Mouse (Mus musculus) c-Kit-positive CD71-positive TER-119-negative erythroid progenitor cells, embryonic 14.5 days (primary cell): ENCODE results near the gene Zfp386.
"Not testable (repeated sequence)": the region's sequence is repeated elsewhere in the genome, so short reads cannot be mapped to it uniquely, and the experiment has no call there.

Experiments
- DNase-seq: peaks from one replicate; pipeline ENCODE4 v3.0.0-alpha.2; 2013; ENCODE audit warnings: low read depth

Gene Zfp386

DNA sequence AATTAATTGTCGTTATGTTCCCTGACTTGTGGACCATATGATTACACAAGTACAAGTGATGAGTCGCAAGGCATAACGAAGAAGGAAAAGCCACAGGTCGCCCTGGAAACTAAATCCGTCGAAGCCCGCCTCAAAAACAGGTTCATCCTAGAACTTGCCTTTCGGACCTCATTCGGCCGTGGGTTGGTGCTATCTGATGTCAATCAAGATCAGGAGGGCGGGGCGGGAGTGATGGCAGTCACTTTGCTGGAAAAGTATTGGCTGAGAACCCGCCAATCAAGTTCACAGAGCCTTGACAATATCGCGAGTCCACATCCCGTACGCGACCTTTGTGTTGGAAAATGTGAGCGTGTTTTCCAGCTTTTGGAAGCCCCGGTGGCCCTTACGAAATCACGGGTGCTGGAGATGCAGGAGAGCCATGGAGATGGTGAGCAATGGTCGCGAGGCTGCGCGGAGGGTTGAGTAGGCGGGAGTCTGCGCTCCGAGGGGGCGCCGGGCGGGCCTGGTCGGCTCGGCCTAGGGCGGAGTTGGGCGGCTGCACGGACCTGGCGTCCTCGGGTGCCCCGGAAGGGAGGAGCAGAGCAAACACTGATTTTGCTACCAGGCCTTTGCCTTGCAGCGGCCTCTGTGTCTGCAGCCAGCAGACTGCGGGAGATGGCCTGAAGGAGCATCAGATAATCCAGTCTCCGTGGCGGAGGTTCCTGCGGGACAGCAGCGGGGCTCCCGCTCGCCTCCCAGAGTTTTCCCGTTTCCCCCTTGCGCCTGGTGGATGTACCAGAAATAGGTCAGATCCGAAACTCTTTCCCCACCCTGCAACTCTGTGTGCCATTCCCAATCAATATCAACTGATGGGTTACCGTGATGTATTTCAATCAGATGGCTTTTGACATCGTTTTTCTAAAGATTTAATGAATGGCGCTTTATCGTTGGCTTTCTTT is at the start of gene Zfp386:
TSS of gene Zfp386 (plus strand) at position 285 of the 938 bp plus-strand sequence.
- peak; percentile 95 for DNase-seq

DNA sequence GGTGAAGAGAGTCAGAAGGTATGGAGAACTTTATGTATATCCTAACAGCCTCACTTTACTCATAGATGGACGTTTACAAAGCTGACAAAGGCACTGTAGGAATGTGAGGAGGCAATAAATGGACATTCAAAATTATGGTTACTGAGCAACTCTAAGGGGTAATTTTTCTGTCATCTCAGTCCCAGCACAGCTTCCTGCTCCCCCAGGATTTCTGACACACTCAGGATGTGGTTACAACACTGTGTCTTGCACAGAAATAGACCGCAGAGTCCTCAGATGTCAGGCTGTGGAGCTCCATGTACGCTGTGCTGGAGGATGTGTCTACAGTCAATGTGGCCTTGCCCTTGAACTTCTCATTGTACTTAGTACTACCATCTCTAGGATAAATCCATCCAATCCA is 47.7 kb upstream of the Zfp386 start:
- DNase-seq, result not testable (repeated sequence)

DNA sequence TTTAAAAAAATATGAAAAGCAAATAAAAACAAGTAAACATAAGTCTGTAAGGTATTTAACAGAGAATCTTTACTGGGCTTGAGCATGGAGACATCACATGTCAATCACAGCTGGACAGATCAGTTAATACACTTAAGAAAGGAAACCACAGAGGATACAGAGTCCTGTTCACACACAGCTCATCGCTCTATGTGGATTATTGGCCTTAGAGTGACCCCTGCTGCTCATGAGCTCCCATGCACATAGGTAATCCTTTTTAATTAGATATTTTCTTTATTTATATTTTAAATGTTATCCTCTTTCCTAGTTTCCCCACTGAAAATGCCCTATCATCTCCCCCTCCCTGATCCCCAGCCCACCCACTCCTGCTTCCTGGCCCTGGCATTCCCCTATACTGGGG is 44.6 kb upstream of the Zfp386 start:
- not testable (repeated sequence) for DNase-seq

DNA sequence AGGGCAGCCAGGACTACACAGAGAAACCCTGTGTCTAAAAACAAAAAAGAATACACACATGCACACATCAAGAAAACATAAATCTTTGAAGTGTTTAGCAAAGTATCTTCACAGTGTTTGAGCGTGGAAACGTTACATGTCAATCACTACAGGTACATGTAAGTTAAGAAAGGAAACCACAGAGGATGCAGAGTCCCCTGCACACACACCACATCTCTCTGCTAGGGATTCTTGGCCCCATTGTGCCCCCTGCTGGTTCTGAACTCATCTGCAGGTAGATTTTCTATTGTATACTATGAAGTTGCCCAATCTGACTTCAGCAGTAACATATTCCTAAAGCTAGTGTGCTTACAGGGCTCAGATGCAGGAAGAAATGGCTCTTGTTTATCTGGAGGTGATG is 36.7 kb upstream of the Zfp386 start:
- peak; percentile 3 for DNase-seq

DNA sequence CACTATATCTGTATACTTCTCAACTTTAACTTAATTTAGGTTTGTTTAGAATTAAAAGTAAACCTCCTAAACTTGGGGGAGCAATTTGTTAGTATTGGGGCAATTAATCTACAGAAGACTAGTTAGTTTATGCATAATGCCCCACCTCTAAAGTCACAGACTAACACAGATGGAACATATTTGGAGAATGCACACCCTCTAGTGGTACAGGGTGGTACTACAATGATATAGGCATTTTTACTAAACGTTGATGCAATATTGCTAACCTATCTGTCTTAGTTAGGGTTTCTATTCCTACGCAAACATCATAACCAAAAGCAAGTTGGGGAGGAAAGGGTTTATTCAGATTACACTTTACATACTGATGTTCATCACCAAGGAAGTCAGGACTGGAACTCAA is 19.4 kb upstream of the Zfp386 start:
- peak; percentile 21 for DNase-seq

DNA sequence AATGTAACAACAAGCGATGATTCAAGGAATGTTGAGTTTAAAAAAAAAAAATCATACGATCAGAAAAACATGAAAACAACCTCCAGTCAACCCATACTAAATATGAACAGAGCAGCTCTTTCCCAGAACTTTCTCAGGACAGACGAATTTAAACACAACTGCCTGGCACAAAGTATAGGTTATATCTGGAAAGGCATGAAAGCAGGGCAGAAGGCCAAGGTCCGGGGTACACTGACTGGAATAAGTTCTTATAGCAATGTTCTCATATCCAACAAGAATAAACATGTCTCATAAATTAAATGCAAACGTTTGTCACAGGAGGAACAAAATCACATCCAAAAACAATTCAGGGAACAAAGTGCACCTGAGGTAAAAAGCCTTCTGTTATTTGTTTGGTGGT is 12.2 kb upstream of the Zfp386 start:
- no peak for DNase-seq

DNA sequence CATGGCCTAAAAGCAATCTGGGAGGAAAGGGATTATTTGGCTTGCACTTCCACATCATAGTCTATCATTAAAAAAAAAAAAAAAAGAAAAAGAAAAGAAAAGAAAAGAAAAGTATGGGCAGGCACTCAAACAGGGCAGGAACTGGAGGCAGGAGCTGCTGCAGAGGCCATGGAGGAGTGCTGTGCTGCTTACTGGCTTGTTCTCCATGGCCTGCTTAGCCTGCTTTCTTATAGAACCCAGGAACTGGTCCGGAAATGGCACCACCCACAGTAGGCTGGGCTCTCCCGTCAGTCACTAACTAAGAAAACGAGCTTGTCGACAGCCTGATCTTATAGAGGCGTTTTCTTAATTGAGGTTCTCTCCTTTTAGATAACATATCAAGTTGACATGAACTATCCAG is 2.7 kb upstream of the Zfp386 start:
- DNase-seq, result no peak

DNA sequence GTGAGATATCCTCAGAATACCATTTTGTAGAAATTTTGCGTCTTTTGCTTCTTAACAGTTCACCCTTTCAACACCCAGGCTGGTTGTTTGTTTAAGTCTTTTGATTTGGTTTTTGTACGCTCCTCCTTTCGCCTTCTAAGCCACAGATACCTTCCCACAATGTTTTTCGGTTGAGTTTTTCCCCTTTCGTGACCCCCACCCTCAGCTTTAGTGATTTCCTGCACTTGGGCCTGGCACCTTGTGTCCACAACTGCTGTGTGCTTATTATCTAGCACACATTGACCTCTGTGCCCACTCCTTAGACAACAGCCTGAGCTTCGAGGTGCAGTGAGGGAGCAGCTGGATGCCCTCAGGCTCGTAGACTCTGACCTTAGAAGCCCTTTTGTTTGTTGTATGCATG is 1.2 kb downstream of the Zfp386 start:
- DNase-seq, result no peak

DNA sequence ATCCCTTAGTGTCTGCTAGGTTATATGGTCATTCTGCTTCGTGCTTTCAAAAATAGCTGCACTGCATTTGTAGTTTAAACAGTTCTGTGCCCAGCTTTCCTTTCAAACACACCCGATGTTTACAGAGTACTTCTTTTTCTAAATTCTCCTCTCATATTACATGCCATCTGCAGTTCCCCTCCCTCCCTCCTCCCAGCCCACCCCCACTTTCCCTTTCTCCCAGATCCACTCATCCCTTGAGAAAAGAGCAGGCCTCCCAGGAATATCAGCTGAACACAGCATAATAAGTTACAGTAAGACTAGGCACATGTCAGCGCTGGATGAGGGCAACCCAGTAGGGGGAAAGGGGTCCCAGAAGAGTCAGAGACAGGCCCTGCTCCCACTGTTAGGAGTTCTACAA is 1.7 kb downstream of the Zfp386 start:
- no peak for DNase-seq

DNA sequence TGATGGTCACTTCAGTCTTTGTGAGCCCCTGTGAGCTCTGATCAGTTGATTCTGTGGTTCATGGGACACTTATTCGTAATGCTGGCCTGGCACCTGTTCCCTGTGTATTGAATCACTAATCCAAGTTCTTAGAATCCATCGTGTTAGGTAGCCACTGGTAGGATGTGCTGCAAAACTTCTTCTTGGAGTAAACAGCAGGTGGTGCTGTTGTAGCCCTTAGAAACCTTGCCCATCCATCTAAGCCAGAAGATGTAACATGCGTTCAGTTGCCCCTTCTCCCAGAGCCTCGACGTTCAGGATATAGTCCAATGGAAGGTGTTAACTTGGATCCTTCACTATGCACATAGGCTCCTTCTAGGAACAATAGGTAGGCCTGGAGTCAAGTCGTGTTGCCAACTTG is 2.2 kb downstream of the Zfp386 start:
- peak; percentile 25 for DNase-seq

DNA sequence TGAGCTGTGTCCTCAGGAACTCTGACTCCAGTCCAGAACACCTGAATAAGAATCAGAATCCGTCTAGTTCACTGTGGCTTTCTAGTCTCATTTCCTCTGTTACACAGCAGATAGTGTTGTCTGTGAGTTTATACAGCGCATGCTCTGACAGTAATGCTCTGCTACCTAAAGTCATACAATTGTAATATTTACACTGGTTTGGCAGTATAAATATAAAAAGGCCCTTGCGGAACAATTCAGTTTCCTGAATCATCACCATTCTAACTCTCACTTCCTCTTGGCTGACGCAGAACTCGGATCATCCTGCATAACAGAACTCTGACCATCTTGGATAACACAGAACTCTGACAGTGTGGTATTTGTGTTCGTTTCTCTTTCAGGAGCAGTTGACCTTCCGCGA is 6.8 kb downstream of the Zfp386 start:
- DNase-seq, result no peak

DNA sequence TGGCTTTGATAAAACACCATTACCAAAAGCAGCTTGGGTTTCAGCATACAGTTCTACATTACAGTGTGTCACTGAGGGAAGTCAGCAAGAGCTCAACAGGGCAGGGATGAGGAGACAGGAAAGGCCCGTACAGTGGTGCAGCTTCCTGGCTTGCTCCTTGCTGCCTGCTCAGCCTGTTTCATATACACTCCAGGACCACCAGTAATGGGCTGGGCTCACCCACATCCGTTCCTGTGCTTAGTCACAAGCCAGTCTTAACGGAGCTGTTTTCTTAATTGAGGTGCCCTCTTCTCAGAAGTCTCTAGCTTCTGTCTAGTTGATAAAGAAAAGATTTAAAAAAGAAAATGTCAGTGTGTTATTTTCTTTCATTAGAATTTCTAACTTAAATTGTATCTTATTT is 8.6 kb downstream of the Zfp386 start:
- no peak for DNase-seq

DNA sequence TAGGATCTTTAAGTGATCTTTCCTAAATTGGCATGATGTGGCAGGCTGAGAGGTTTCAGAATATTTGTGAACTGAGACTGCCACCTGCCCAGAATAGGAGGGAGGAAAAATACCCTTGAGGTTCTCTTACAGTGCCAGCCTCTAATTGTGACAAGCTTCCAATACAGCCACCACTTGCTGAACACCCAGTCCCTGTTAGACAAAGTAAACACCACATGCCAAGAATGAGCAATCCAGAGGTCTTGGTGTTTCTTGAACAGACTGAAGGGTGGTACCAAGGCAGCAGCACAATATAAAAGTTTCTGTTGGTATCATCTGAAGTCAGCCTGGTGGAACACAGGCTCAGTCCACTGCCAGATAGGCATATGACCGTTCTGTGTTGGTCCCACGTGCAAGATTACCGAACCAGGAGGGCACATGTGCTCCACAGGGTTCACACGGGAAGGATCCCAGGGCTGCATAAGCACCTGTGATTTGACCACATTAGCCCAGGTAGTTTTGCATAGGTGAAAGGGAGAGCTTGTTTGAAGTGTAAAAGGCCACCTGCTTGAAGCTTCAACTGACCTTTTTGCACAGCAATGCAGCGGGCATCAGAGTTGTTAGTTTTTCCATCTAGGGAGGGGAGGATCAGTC is 14.2 kb downstream of the Zfp386 start:
- no peak for DNase-seq

DNA sequence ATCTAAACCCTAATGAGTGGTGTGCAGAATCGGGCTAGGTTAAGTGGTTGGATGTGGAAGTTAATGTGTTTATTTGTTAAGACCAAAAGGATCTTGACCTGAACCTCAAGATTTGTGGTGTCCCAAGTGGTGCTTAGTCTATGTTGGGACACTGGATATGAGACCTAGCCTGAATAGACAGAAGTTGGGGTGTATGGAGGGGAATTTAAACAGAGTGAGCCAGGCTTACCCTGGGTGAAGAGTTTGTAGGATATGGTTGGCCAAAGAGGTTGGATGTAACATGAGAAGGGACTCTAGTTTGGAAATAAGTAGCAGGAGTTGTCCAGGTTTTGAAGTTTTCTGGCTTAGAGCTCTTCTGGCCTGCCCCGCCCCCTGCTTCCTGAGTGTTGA is 14.7 kb downstream of the Zfp386 start:
- no peak for DNase-seq

DNA sequence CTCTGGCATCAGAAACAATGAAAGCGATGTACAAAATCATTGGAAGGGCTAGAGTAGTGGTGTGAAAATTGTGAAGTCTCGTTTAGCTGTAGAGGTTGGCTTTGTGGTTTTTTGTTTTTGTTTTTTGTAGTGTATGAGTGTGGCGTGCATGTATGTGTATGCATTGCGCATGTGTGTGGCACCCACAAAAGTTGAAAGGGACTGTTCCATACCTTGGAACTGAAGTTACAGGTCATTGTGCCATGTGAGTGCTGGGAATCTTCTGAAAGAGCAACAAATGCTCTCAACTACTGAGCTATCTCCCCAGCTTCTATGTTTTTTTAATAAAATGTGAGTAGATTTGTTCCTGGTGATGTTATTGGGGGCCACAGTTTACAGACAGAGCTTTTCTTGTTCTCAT is 15.5 kb downstream of the Zfp386 start:
- DNase-seq, result no peak

DNA sequence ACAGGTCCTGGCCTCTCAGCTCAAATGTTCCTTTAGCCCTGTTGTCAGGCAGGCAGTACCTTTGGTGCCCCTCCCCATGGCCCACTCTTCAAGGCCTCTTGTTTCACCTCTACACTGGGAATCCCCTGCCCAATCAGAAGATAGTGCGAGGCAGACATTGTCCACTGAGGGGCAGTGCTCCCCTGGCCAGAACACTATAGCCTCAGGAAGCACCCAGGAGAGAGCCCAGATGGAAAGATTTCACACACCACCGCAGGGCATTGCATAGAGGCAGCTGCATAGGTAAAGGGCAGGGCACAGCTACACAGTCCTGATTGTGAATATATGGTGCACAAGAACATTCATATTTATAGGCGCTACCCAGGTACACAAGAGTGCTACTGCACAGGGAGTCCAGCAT is 23.5 kb downstream of the Zfp386 start:
- no peak for DNase-seq

DNA sequence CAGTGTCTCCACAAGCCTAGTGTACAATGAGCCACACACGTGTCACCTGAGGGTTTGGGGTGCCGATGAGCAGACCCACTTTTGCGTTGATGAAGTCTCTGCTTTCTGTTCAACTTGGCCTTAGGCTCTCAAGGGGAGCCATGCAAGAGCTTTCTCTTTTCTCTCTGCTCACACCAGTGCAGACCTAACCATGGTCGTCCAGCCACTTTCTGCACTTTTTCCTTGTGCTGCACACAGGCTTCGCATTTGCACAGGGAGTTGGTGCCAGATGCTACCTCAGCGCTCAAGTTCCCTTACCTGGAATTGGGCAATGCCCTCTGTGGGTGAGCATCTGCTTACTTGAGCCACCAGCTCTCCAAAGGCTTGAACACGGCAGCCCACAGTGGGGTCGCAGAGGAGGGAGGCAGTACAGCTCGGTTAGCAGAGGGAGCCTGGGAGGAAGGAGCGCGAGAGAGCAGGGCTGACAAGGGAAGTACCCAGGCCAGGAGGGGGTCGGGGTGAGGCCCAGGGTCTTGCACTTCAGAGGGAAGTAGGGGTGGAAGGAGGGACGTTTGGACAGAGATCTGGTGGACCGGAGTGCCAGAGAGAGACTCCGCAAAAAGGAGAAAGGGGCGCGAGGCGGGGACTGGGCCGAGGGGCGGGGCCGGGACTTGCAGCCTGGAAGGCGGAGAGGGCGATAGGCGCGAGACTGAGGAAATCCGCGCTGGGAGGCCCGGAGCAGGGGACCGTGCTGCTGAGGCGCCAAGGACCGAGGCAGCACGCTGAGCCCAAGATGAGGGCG is 29.7 kb downstream of the Zfp386 start, which contains the start of gene Vipr2:
TSS of gene Vipr2 (plus strand) at position 653 of the 781 bp plus-strand sequence.
- peak; percentile 7 for DNase-seq

DNA sequence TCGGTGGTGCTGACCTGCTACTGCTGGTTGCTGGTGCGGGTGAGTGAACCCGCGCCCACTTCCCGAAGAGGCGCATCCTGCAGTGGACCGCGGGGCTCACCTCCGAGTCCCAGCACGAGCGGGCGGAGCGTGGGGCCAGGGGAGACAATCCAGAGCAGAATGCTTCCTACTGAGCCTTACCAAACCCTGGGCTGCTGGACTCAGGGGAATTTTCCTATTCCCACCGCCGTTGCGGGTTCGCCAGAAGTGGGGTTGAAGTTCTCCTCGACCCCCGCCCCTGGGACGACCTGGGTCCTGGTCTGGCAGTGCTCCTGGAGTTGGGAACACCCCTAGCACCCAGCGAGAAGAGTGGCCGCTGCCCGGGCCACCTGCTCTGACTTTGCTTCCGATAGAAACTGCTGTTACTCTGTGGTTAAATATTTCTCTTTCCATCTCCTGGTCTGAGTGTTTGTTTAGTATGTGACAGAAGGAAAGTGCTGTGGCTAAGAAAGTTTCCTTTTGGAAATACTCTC is 30.4 kb downstream of the Zfp386 start:
- DNase-seq, result no peak

DNA sequence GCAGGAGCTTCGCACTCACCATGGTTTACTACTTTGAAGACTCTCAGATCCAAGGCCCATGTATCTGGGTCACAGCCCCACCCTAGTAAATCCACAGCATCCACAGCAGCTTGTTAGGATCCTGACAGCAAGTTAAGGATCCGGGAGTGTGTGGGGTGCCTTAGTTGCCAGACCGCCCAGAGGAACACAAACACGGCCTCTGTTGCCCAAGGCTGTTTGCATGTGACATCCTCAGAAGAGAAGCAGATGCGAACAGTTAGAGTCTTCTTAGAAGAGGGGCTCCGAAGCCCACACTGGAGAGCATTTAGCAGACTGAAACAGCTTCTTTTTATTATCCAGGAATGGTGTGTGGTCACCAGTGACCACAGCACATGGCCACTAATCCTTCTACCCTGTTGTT is 35.6 kb downstream of the Zfp386 start:
- no peak for DNase-seq

DNA sequence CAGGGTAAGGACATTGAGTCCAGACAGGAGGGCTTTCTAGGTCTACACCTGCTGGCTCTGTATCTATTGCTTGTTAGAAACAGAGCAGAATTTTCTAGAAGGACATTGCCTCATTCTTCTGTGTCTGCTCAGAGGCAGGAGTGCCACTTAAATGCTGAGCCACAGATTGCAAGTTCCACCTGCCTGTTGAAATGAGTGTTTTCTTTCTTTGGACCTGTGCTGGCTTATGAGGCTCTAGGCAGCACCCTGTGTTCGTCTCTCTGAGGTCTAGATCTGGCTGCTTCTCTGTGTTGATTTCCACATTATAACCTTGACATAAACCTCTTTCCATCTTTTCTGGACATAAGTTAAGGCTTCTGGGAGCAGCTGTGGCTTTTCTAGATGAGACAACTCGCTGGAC is 36.8 kb downstream of the Zfp386 start:
- DNase-seq, result no peak

DNA sequence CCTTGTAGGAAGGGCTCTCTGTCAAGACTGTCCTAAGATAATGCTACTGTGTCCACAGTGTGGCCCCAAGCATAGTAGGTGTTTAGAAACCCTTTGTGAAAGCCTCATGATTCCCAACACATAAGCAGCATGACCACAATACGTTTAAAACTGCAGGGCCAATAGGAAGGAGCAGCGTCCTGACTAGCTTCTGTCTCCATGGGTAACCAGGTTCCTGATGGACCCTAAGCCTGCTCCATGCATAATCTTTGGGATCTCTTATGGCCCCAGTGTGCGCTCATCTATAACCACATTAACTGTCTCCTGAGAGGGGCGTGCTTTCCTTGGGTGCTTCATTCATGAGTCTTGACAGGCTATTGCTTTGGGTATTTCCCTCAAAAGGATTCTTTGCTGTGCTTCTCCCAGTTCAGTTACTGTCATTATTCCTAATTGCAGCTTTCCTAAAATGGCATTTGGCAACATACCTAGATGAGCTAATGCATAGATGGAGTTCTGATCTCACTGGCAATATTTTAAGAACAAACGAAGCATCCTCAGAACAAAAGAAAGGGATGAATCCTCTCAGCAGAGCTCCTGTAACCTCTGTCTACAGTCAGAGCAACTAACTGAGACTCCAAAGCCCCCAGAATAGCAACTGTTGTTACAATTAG is 39.6 kb downstream of the Zfp386 start:
- no peak for DNase-seq

DNA sequence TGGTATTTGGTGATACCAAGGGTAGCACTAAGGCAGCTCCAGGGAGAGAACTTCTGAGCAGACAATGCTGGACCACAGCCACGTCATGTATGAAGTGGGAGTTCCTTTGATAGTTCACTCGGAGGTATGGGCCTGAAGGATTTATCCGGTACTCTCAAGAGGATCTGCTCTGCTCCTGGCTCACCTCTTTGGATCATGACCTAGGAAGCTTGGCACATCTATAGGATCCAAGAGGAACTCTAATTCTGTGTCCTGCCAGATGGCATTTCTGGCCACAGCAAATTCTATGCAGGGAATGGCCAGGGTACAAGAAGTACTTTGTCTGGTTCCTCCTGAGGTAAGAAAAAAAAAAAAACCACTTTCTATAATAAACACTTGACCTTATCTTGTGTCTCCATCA is 42.3 kb downstream of the Zfp386 start:
- no peak for DNase-seq
